ENCODE assay signal across 8 mouse cellular contexts in genomic region chr11:63135622-63136021, GRCm38 (mm10). TPM values are rescaled to one million over a fixed set of nuclear protein-coding genes. Genes with fewer than 3 reads are reported as not detected.
A peak's percentile ranks its signal among the peaks of the same experiment; 100 is the strongest.
DNase-seq lines count a peak whose midpoint lies in the region.

No protein-coding gene starts in this region.

- H3K9me3 ChIP-seq in hindbrain, embryonic 10.5 days = no peaks in the 10 kb centered on the region

- H3K27ac ChIP-seq in hindbrain, embryonic 10.5 days = peak overlapping the region; percentile 37; the same call in 1 of the 2 replicates

- H3K27me3 ChIP-seq in hindbrain, embryonic 10.5 days (ENCODE audit: insufficient read depth, poor library complexity, severe bottlenecking) = peaks cover 51% of the 10 kb centered on the region

- H3K4me3 ChIP-seq in hindbrain, embryonic 10.5 days = no peak overlapping the region

- no peaks in the 10 kb centered on the region for H3K36me3 ChIP-seq in hindbrain, embryonic 10.5 days

- peak; percentile 88 for DNase-seq in MN1 (ENCODE audit: low spot score)
- peak; percentile 84 to 91 for DNase-seq in cerebellum, adult 18-20 months
- peak; percentile 90 for DNase-seq in forelimb bud, embryonic 11.5 days (ENCODE audit: low read depth, low spot score)
- DNase-seq in hindbrain, embryonic 10.5 days (ENCODE audit: low spot score) = peak; percentile 91
- peak; percentile 95 for DNase-seq in layer of hippocampus, adult 9-11 months
- DNase-seq in lung, postnatal 10 days = peak; percentile 98
- DNase-seq in ovary, postnatal 14 days (ENCODE audit: low spot score) = peak; percentile 98
- DNase-seq in thymus, postnatal 10 days (ENCODE audit: low spot score in 2 of 2) = peak; percentile 39 to 78

- peaks cover 64% of the 10 kb centered on the region for H3K4me1 ChIP-seq in hindbrain, embryonic 10.5 days (replicated peaks)

- WGBS in hindbrain, embryonic 10.5 days = 5% methylated on average over 8 of the region's 8 CpGs

RNA-seq across cellular contexts. Expression of gene Pmp22, which starts 6.8 kb away (rescaled TPM):
- 28.6 and 43.7 TPM in 2 replicates for polyA plus RNA-seq in hindbrain, embryonic 10.5 days (2016; fragmentation: Nextera tagmentation; extraction: Ambion mirVana)
